Mouse (Mus musculus) spleen, adult 2 months (tissue): ENCODE data around the gene Eml6.
"Not testable (repeated sequence)": the region's sequence is repeated elsewhere in the genome, so short reads cannot be mapped to it uniquely, and the experiment has no call there.

Source experiments
- CTCF ChIP-seq: fragments of 200-500 bp; IDR thresholded peaks from 2 replicates; pipeline ENCODE4 v1.5.1; 2011; ENCODE audit warnings: mild to moderate bottlenecking, inconsistent platforms; ENCODE audit not compliant: insufficient read depth, insufficient read length, insufficient replicate concordance; ENCODE audit errors: extremely low read depth
- POLR2A ChIP-seq: fragments of 200-500 bp; IDR thresholded peaks from 2 replicates; pipeline ENCODE4 v1.6.1; 2011; ENCODE audit warnings: low read depth, low read length, inconsistent platforms

DNA sequence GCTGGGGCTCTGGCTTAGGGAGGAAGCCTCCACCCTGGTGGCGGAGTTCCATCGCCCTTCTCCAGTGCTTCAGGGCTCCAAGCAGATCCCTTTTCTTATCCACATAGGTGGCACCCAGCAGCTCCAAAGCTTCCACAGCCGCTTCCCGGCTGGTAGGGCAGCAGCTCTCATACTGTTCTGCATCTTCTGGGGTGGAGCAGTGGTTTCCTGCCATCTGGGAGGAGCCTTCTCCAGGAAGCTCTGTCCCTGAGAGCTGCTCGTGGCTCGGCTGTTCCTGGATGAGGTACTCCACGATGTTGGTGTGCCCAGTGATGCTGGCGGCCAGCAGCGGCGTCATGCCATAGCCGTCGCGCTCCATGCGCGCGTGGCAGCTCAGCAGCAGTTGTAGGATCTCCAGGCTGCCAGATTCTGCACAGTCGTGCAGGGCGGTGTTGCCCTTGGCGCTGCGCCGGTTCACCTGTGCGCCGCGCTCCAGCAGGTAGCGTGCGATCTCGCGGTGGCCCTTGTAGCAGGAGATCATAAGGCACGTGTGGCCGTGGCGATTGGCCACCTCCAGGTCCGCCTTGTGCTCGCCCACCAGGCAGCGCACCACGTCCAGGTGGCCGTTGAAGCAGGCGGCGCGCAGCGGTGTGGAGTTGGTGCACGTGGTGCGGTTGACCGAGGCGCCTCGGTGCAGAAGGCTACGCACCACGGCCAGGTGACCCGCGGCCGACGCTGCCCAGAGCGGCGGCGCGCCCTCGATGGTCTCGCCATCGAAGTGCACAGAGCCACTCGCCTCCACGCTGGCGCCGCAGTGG lies 201.2 kb downstream of the Eml6 start:
- not testable (repeated sequence) for TF ChIP-seq CTCF, POLR2A
